Comparison of ENCODE assay signal across 29 mouse cellular contexts in genomic region chr8:8820614-8821013, GRCm38 (mm10).
DNase-seq lines count a peak whose midpoint lies in the region; ATAC-seq and TF ChIP-seq lines count a peak whose summit lies in the region.
"Had no signal": no experiment of that assay in that cellular context is flagged by ENCODE, and none has a peak within 500 bp of the region (broad histone marks: within the 10 kb centered on the region; RNA-seq: fewer than 3 reads in every experiment).

No protein-coding gene starts in this region.

- H3K4me1 ChIP-seq in forebrain, embryonic 13.5 days: peaks cover 7% of the 10 kb centered on the region
- H3K4me1 ChIP-seq in forebrain, embryonic 10.5 days: no peaks in the 10 kb centered on the region
- peaks cover 18% of the 10 kb centered on the region for H3K4me1 ChIP-seq in heart, embryonic 15.5 days (replicated peaks)
- H3K4me1 ChIP-seq in heart, embryonic 11.5 days (ENCODE audit: control insufficient read depth, insufficient read depth, low read length): peaks cover 8% of the 10 kb centered on the region
- H3K4me1 ChIP-seq in lung, postnatal 0 days (ENCODE audit: insufficient read depth, low read depth, low read length): peaks cover 9% of the 10 kb centered on the region; the same call in 1 of the 2 replicates
- H3K4me1 ChIP-seq: embryonic facial prominence, embryonic 10.5 days; embryonic facial prominence, embryonic 15.5 days; liver, embryonic 12.5 days; megakaryocyte, embryonic 14.5 days had no signal

- no peak for TF ChIP-seq EP300 in lung, postnatal 0 days (IDR thresholded peaks at IDR 0.05)

- no peak overlapping the region for H3K4me3 ChIP-seq in forebrain, embryonic 13.5 days
- no peak overlapping the region for H3K4me3 ChIP-seq in forebrain, embryonic 10.5 days
- H3K4me3 ChIP-seq in heart, embryonic 15.5 days: no peak overlapping the region
- no peak overlapping the region for H3K4me3 ChIP-seq in heart, embryonic 11.5 days (ENCODE audit: low read depth, low read length)
- no peak overlapping the region for H3K4me3 ChIP-seq in lung, postnatal 0 days (ENCODE audit: low read depth, low read length)
- H3K4me3 ChIP-seq: embryonic facial prominence, embryonic 10.5 days; embryonic facial prominence, embryonic 15.5 days; forebrain, embryonic 15.5 days; gastrocnemius, adult 2 months; liver, embryonic 12.5 days; neural tube, embryonic 13.5 days had no signal

- no peaks in the 10 kb centered on the region for H3K27me3 ChIP-seq in forebrain, embryonic 13.5 days
- H3K27me3 ChIP-seq in forebrain, embryonic 10.5 days (ENCODE audit: poor library complexity, severe bottlenecking): no peaks in the 10 kb centered on the region
- H3K27me3 ChIP-seq in heart, embryonic 15.5 days: no peaks in the 10 kb centered on the region
- no peaks in the 10 kb centered on the region for H3K27me3 ChIP-seq in heart, embryonic 11.5 days (ENCODE audit: control insufficient read depth, insufficient read depth, low read length)
- H3K27me3 ChIP-seq in lung, postnatal 0 days (replicated peaks; ENCODE audit: insufficient read depth, low read length): no peaks in the 10 kb centered on the region
- H3K27me3 ChIP-seq: embryonic facial prominence, embryonic 15.5 days; forebrain, embryonic 15.5 days; liver, embryonic 12.5 days; megakaryocyte, embryonic 14.5 days; neural tube, embryonic 13.5 days had no signal

- 0 out of 2 replicates have a peak, but pooled peaks have one; percentile 27 for ATAC-seq in forebrain, embryonic 13.5 days
- ATAC-seq in heart, embryonic 15.5 days (replicated peaks; ENCODE audit: insufficient number of reproducible peaks, insufficient read depth, low FRiP score, low read depth): 0 out of 2 replicates have a peak, but pooled peaks have one; percentile 5
- no peak for ATAC-seq in heart, embryonic 11.5 days (replicated peaks; ENCODE audit: insufficient number of reproducible peaks, low FRiP score, low TSS enrichment)
- ATAC-seq in lung, postnatal 0 days: peak; percentile 42
- ATAC-seq: forebrain, embryonic 15.5 days; intestine, postnatal 0 days; liver, embryonic 12.5 days; liver, postnatal 0 days had no signal

- no peak overlapping the region for H3K4me2 ChIP-seq in forebrain, embryonic 13.5 days
- H3K4me2 ChIP-seq in heart, embryonic 15.5 days: no peak overlapping the region
- H3K4me2 ChIP-seq in heart, embryonic 11.5 days: no peak overlapping the region
- H3K4me2 ChIP-seq in lung, postnatal 0 days (replicated peaks; ENCODE audit: low read depth, low read length): no peak overlapping the region
- H3K4me2 ChIP-seq: embryonic facial prominence, embryonic 15.5 days; forebrain, embryonic 15.5 days; hindbrain, embryonic 14.5 days; liver, embryonic 12.5 days; neural tube, embryonic 13.5 days had no signal

- no peaks in the 10 kb centered on the region for H3K36me3 ChIP-seq in forebrain, embryonic 13.5 days (ENCODE audit: poor library complexity, severe bottlenecking)
- H3K36me3 ChIP-seq in forebrain, embryonic 10.5 days (replicated peaks): no peaks in the 10 kb centered on the region
- no peaks in the 10 kb centered on the region for H3K36me3 ChIP-seq in heart, embryonic 15.5 days
- H3K36me3 ChIP-seq in heart, embryonic 11.5 days (ENCODE audit: control insufficient read depth, insufficient read depth, low read length): no peaks in the 10 kb centered on the region
- H3K36me3 ChIP-seq in lung, postnatal 0 days (ENCODE audit: insufficient read depth, low read length): no peaks in the 10 kb centered on the region
- H3K36me3 ChIP-seq: embryonic facial prominence, embryonic 10.5 days; embryonic facial prominence, embryonic 15.5 days; forebrain, embryonic 15.5 days; G1E; liver, embryonic 12.5 days; neural tube, embryonic 13.5 days had no signal

- WGBS in forebrain, embryonic 13.5 days: 81% methylated on average over 6 of the region's 6 CpGs
- WGBS in forebrain, embryonic 10.5 days: 92% methylated on average over 6 of the region's 6 CpGs
- 32% methylated on average over 6 of the region's 6 CpGs for WGBS in heart, embryonic 15.5 days
- 64% methylated on average over 6 of the region's 6 CpGs for WGBS in heart, embryonic 11.5 days (ENCODE audit: insufficient replicate concordance)
- WGBS in lung, postnatal 0 days: 31% methylated on average over 6 of the region's 6 CpGs

- no peak for DNase-seq in forebrain, embryonic 10.5 days (ENCODE audit: extremely low spot score, low spot score)
- DNase-seq in lung, postnatal 0 days (ENCODE audit: low spot score): peak; percentile 56
- no peak for DNase-seq in lung, adult 18-20 months
- peak; percentile 17 for DNase-seq in retina, postnatal 1 day
- no peak for DNase-seq in retina, embryonic 14.5 days (ENCODE audit: low spot score)
- DNase-seq: adrenal gland, postnatal 10 days; cerebellum, adult 8-10 months; cerebellum, postnatal 25 days; gastrocnemius, adult 2 months; gastrocnemius, postnatal 36 days; kidney, adult 9 months; kidney, postnatal 10 days; layer of hippocampus, postnatal 36 days; left cerebral cortex, postnatal 4 days; liver, postnatal 0 days; right cerebral cortex, postnatal 14 days; thymus, postnatal 4 days had no signal

- H3K27ac ChIP-seq in forebrain, embryonic 13.5 days: no peak overlapping the region
- H3K27ac ChIP-seq in forebrain, embryonic 10.5 days: no peak overlapping the region
- H3K27ac ChIP-seq in heart, embryonic 15.5 days: peak overlapping the region; percentile 50; the same call in 1 of the 2 replicates
- H3K27ac ChIP-seq in heart, embryonic 11.5 days (ENCODE audit: low read depth, low read length): no peak overlapping the region
- H3K27ac ChIP-seq in lung, postnatal 0 days (ENCODE audit: low read length): no peak overlapping the region
- H3K27ac ChIP-seq: embryonic facial prominence, embryonic 10.5 days; embryonic facial prominence, embryonic 15.5 days; forebrain, embryonic 15.5 days; hindbrain, embryonic 14.5 days; liver, embryonic 12.5 days; neural tube, embryonic 13.5 days had no signal

- no peak for TF ChIP-seq CTCF in lung, postnatal 0 days (IDR thresholded peaks at IDR 0.05)

- H3K9ac ChIP-seq in forebrain, embryonic 13.5 days: no peak overlapping the region
- H3K9ac ChIP-seq in heart, embryonic 15.5 days: no peak overlapping the region
- no peak overlapping the region for H3K9ac ChIP-seq in heart, embryonic 11.5 days (ENCODE audit: low read depth, low read length)
- H3K9ac ChIP-seq in lung, postnatal 0 days (replicated peaks; ENCODE audit: low read depth): no peak overlapping the region
- H3K9ac ChIP-seq: embryonic facial prominence, embryonic 15.5 days; forebrain, embryonic 15.5 days; hindbrain, embryonic 14.5 days; liver, embryonic 12.5 days; liver, postnatal 0 days; neural tube, embryonic 13.5 days had no signal

- H3K9me3 ChIP-seq in forebrain, embryonic 13.5 days (replicated peaks): no peaks in the 10 kb centered on the region
- no peaks in the 10 kb centered on the region for H3K9me3 ChIP-seq in forebrain, embryonic 10.5 days
- no peaks in the 10 kb centered on the region for H3K9me3 ChIP-seq in heart, embryonic 15.5 days (replicated peaks)
- H3K9me3 ChIP-seq in heart, embryonic 11.5 days (replicated peaks; ENCODE audit: control insufficient read depth, low read length): no peaks in the 10 kb centered on the region
- no peaks in the 10 kb centered on the region for H3K9me3 ChIP-seq in lung, postnatal 0 days (ENCODE audit: low read length)
- H3K9me3 ChIP-seq: embryonic facial prominence, embryonic 10.5 days; embryonic facial prominence, embryonic 15.5 days; forebrain, embryonic 15.5 days; G1E; liver, embryonic 12.5 days; neural tube, embryonic 13.5 days had no signal

Comparison
In these comparisons a context has a peak if more than half of its experiments do, and no peak if none do; other contexts are left out.
1. DNase-seq: peak in lung, postnatal 0 days (single experiment) and retina, postnatal 1 day (single experiment); none in forebrain, embryonic 10.5 days (single experiment), lung, adult 18-20 months (0 of 2) and retina, embryonic 14.5 days (single experiment).